Mouse (Mus musculus) forebrain, embryonic 11.5 days (tissue): ENCODE data around the gene Rab44. TPM values are rescaled to one million over a fixed set of nuclear protein-coding genes. Genes with fewer than 3 reads are reported as not detected.

Source experiments
- polyA plus RNA-seq: library from polyadenylated mRNA; unstranded; fragments of >200 nt; fragmentation: Nextera tagmentation; extraction: Ambion mirVana; gene quantifications from 2 replicates; pipeline ENCODE4 v1.2.1, GENCODE M21; 2014

Rab44 gene
- polyA plus RNA-seq, 1 experiment from 2014 or later = 0.08 TPM

Other genes with a start within 250 kb of the Rab44 start
- gene 4930539E08Rik, start 198.8 kb upstream of the Rab44 start, polyA plus RNA-seq = 0.16 and 0.19 TPM in 2 replicates
- gene Pxt1, start 170.3 kb upstream of the Rab44 start, polyA plus RNA-seq = 0.28 TPM in 1 of 2 replicates, not detected in the other
- 112 and 116 TPM in 2 replicates for gene Kctd20, start 162.2 kb upstream of the Rab44 start, polyA plus RNA-seq
- gene Stk38, start 106.2 kb upstream of the Rab44 start, polyA plus RNA-seq = 134 and 143 TPM in 2 replicates
- 823 and 865 TPM in 2 replicates for gene Srsf3, start 81.5 kb upstream of the Rab44 start, polyA plus RNA-seq
- 27.3 and 33.1 TPM in 2 replicates for gene Cdkn1a, start 23.2 kb upstream of the Rab44 start, polyA plus RNA-seq
- 5.5 and 6.8 TPM in 2 replicates for gene Cpne5, start 124.0 kb downstream of the Rab44 start, polyA plus RNA-seq
- gene Ppil1, start 150.0 kb downstream of the Rab44 start, polyA plus RNA-seq = 180 and 188 TPM in 2 replicates
- gene BC004004, start 154.6 kb downstream of the Rab44 start, polyA plus RNA-seq = 58.2 and 61.5 TPM in 2 replicates
- 0.59 and 0.72 TPM in 2 replicates for gene Pi16, start 203.5 kb downstream of the Rab44 start, polyA plus RNA-seq
- 332 and 420 TPM in 2 replicates for gene Mtch1, start 233.8 kb downstream of the Rab44 start, polyA plus RNA-seq
- gene Fgd2, start 246.8 kb downstream of the Rab44 start, polyA plus RNA-seq = 2.4 TPM in 2 replicates